Mouse (Mus musculus): ENCODE data around the gene Fasl.

GRCm38 (mm10) chr1:161792687-161792969 lies 4.3 kb upstream of the Fasl start:
- TF ChIP-seq GATA1 (IDR thresholded peaks at IDR 0.05; ENCODE audit: borderline replicate concordance, low read length) (no peak), CTCF (IDR thresholded peaks at IDR 0.05; ENCODE audit: low read depth, low read length) (no peak), GATA2 (IDR thresholded peaks at IDR 0.05; ENCODE audit: borderline replicate concordance, low read depth, low read length) (no peak), TAL1 (conservative IDR thresholded peaks at IDR 0.05; ENCODE audit: low read depth, low read length) (no peak)

Data from G1E (cell line).